Mouse (Mus musculus): ENCODE measurements around the gene Vinac1.
"Not testable (repeated sequence)": the region's sequence is repeated elsewhere in the genome, so short reads cannot be mapped to it uniquely, and the experiment has no call there.

Vinac1 gene

DNA sequence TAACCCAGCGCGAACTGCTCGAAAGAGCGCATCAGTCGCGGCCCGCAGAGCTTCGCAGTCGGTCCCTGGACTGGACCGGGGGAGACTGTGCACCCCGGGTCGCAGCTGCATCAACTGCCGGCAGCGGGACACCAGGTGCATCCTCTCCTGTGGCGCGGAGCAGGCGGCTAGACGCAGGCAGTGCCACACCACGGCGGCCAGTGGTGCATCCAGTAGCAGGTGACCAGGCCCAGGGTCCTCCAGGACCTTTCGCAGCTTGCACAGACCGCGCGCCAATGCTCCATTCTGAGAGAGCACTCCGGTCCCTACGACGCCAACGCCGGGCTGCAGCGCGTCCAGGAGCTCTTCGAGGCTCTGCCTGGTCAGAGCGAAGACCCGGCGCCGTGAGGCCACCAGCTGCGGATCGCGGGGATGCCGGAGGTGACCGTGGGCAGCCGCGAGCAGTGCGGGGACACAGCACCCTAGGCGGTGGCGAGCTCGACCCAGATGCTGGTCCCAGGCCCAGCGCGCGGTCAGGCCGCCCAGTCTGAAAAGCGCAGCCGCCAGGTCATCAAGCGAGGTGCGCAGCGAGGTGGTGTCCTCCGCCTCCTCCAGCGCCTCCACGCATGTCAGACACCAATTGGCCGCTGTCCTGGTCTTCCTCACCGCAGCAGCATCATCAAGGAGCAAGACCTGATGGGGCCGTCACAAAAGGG is 8.9 kb downstream of the Vinac1 start:
- no peak for DNase-seq (ENCODE audit: low spot score)

DNA sequence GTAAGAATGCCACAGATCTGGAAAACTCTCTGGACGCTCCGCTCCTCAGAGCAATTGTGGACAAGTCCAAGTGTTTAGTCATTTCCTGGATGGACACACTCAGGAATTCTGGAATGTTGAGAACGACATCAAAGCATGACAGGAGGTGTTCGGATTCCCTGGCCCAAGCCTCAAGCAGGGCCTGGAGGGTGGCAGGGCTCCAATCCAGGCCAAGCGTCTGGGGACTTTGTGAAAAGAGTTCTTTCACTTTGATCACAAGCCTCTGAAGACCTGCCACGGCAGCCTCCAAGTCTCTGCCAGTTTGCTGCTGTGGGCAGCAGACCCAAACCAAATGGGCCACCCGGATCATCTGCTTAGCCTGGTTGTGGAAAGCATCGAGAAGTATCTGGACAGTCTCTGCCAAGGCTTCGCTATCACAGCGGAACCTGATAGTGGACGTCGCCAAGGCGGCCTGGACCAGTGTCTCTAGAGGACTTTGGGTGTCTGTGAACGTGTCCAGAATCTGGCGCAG is 9.5 kb downstream of the Vinac1 start:
- DNase-seq (ENCODE audit: low spot score) = no peak

DNA sequence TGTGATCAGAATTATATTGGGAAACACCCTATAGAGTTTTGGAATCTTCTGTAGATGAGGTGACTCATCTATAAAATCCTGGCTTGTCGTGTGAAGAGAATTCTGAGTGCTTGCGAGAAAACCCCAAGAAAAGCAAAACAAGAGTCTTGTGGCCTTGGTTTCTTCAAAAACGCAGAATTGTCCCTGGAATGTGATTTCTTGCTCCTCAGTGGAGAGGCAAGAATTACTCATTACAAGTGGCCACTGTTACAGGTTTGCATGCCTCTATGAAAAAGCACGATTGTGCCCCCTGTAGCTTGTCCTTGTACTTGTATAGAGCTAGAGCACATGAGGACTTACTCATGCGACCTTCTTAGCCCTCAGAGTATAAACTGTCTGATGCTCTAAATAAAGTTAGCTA is 12.6 kb downstream of the Vinac1 start:
- DNase-seq (ENCODE audit: low spot score) = no peak

DNA sequence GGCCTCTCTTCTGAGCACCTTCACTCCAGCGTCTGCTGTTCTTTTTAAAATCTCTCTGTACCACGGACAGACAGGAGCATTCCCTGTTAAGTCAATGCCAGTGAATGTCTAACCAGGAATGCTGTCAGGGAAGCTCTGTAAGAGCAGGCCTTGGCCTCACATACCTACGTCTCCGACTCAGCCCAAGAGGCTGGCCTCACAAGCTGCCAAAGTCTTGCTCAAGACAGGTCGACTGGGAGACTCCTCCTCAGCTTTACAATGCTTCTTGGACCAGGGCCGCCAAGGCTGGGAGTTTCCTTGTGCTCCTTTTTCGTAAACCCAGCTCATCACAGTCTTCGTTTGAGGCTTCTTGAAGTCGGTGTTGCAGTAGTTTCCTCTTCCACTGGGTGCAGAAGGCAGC is 23.2 kb downstream of the Vinac1 start:
- DNase-seq (ENCODE audit: low spot score) = no peak

DNA sequence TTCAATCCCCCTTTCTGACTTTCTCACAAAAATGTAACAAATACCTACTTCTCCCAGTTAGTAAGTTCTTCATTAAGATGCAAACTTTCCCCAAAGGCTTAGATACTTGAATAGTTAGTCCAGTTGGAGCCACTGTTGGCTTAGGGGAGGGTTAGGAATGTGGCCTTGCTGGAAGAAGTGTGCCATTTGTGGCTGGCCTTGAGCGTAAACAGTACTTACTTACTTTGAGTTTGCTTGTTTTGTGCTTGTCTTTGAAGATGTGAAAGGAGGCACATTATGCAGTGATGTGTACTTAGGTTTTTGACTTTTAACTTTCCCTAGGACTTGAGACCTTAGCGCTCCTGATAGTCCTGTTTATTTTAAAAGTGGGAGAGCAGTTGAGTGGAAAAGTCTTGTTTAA is 27.9 kb downstream of the Vinac1 start:
- DNase-seq (ENCODE audit: low spot score) = no peak

DNA sequence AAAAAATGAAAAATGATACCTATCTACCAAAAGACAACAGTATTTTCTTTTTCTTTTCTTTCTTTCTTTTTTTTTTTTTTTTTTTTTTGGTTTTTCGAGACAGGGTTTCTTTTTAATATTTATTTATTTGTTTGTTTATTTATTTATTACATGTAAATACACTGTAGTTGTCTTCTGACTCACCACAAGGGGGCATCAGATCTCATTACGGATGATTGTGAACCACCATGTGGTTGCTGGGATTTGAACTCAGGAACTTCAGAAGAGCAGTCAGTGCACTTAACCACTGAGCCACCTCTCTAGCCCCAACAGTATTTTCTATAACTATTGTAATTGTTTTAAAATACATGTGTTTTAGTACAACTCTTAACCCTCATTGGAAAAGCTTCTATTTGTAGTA is 39.1 kb downstream of the Vinac1 start:
- not testable (repeated sequence) for DNase-seq (ENCODE audit: low spot score)

DNA sequence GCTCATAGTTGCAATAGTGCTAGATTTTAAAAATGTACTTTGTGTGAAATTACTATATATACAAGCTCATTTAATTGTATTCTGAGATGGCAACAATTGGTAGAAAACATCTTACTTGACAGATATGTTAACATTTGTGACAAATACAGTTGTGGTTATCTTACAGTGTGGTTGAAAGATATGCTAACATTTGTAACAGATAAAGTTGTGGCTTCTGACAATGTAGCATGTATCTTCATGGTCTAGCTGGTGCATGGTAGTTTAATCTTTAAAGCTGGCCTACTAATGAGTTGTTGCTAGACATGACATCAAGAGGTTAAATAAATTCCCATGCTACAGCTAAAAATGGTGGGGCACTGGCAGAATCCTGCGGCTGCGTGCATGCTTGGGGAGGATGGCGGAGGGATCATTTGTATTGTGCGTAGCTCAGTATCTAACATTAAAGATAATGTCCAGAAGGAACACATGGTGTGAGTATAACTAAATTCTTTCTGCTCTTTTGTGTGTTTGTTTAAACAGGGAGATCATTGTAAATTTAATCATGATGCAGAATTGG is 41.7 kb downstream of the Vinac1 start:
- DNase-seq (ENCODE audit: low spot score) = no peak

DNA sequence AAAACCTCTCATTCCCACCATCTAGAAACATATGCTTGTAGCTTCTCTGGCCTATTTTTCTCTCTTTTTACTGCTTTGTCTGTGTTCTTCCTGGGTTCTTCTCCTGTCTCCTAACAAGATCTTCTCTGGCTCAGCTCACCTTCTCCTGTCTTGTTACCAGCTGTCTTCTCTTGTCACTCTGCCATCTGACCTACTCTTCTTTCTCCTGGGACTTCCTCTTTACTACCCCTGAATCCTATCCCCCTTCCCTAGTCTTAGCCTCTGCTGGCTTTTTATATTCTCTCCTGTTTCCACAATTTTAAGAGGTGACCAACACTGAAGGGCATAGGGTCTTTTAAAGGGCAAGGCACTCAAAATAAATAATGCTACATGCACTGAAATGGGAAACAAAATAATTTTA is 43.1 kb downstream of the Vinac1 start:
- DNase-seq (ENCODE audit: low spot score) = no peak

DNA sequence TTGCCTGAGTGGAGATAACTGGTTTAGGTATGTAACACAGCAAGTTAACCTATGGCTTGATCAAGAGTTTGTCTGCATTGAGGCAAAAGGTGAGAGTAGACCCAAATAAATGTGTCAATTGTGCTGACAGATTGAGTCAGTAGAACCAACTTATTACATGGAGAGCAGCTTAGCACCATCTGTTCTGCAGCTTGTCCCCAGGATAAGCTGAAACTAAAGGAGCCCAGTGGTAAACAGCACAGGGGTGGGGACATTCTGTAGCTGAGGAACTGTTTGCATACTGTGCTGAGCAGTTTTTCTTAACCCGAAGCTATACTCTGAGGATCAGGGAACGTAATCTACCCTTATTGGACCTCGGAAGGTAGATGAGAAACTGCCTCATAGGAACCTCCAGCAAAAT is 63.2 kb downstream of the Vinac1 start:
- DNase-seq (ENCODE audit: low spot score) = no peak

DNA sequence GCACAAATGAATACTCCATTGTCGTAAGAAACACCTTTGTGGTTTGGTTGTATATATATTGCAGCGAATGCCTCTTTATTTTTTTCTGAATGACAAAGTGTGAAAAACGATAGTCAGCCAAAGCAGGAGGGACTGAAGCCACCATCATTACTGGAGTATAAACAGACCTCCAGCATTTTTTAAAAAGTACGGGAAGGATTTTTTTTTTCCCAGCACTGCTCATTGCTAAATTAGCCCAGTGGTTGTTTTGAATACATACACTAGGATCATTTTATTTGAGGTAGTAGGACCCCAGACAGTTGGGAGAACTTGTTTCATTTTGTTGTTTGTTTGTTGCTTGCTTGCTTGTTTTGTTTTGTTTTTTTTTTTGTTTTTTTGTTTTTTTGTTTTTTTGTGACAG is 72.4 kb downstream of the Vinac1 start:
- no peak for DNase-seq (ENCODE audit: low spot score)
